In the genomic region with DNA sequence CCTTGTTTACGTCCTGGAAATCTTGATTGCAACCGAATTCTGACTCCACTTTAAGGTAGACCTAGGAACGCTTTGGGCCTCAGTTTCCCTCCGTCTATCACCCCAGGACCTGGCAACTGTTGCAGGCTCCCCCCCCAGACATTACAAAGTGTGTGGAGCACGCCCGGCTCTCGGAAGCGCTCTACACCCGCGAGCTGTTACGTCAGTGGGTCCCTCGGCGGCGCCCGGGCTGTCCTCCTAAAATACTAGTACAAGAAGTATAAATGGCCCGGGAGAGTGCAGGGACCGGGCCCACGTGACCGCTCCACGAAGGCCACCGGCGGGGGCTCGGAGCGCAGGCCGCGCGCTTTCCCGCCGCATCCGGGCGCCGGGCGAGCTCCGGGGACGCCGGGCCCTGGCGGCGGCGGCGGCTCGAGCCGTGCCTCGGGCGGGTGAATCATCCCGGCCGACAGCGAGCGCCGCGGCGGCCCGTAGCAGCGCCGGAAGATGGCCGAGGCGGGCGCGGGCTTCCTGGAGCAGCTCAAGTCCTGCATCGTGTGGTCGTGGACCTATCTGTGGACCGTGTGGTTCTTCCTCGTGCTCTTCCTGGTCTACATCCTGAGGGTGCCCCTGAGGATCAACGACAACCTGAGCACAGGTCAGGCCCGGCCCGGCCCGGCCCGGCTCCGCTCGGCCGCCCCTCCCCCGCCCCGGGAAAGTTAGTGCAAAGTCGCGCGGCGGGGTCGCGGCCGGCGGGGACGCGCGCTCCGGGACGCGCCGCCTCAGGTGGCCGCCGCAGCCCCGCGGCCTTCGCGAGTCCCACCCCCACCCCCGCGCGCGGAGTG, we compare ENCODE assay signal across 8 mouse cellular contexts. TPM values are rescaled to one million over a fixed set of nuclear protein-coding genes. Genes with fewer than 3 reads are reported as not detected.
A peak's percentile ranks its signal among the peaks of the same experiment; 100 is the strongest.
DNase-seq lines count a peak whose midpoint lies in the region; ATAC-seq and TF ChIP-seq lines count a peak whose summit lies in the region.

No protein-coding gene starts in this region.

- in situ Hi-C loops in CH12.LX (cut with MboI; ENCODE audit: low pct_ligation_motif_present, low pct_unique_long_range_greater_than_20kb, low sequenced_read_pairs) = no loop called here

- peak overlapping the region; percentile 84 for H3K4me2 ChIP-seq in CH12.LX (ENCODE audit: insufficient read depth, low read depth, poor library complexity, severe bottlenecking)
- H3K4me2 ChIP-seq in forebrain, embryonic 11.5 days (ENCODE audit: low read depth, low read length, severe bottlenecking) = peak overlapping the region; percentile 83
- H3K4me2 ChIP-seq in heart, embryonic 16.5 days (ENCODE audit: low read depth, low read length) = peak overlapping the region; percentile 88
- peak overlapping the region; percentile 86 for H3K4me2 ChIP-seq in liver, embryonic 16.5 days (ENCODE audit: low read depth, low read length)
- peak overlapping the region; percentile 88 for H3K4me2 ChIP-seq in neural tube, embryonic 12.5 days (replicated peaks)
- H3K4me2 ChIP-seq in stomach, postnatal 0 days (replicated peaks; ENCODE audit: low read depth) = peak overlapping the region; percentile 72

- peak; percentile 86 for ATAC-seq in forebrain, embryonic 11.5 days (replicated peaks; ENCODE audit: low FRiP score)
- ATAC-seq in heart, embryonic 16.5 days (replicated peaks; ENCODE audit: extremely low read depth, insufficient read depth, low FRiP score) = peak; percentile 81
- peak; percentile 74 for ATAC-seq in liver, embryonic 16.5 days (ENCODE audit: low read depth)
- peak; percentile 87 for ATAC-seq in neural tube, embryonic 12.5 days (ENCODE audit: low FRiP score, low read depth)
- ATAC-seq in stomach, postnatal 0 days (ENCODE audit: low FRiP score, low TSS enrichment) = peak; percentile 90

- peak overlapping the region; percentile 80 for H3K9ac ChIP-seq in CH12.LX (ENCODE audit: insufficient read depth, low read depth)
- H3K9ac ChIP-seq in forebrain, embryonic 11.5 days (ENCODE audit: low read length) = peak overlapping the region; percentile 92
- H3K9ac ChIP-seq in heart, embryonic 16.5 days (ENCODE audit: low read length) = peak overlapping the region; percentile 97
- H3K9ac ChIP-seq in liver, embryonic 16.5 days (ENCODE audit: low read depth, low read length) = peak overlapping the region; percentile 83
- peak overlapping the region; percentile 81 for H3K9ac ChIP-seq in neural tube, embryonic 12.5 days
- H3K9ac ChIP-seq in stomach, postnatal 0 days (ENCODE audit: low read length) = peak overlapping the region; percentile 94

- WGBS in forebrain, embryonic 11.5 days = under 1% methylated on average over 89 of the region's 97 CpGs
- WGBS in heart, embryonic 16.5 days = under 1% methylated on average over 77 of the region's 97 CpGs
- WGBS in liver, embryonic 16.5 days (ENCODE audit: insufficient replicate concordance) = under 1% methylated on average over 87 of the region's 97 CpGs
- under 1% methylated on average over 97 of the region's 97 CpGs for WGBS in neural tube, embryonic 12.5 days
- WGBS in stomach, postnatal 0 days = under 1% methylated on average over 60 of the region's 97 CpGs

- peak; percentile 57 for TF ChIP-seq POLR2A in CH12.LX (IDR thresholded peaks at IDR 0.05; ENCODE audit: low read depth, low read length)

- peak overlapping the region; percentile 80 to 84 (median 83) for H3K4me3 ChIP-seq in CH12.LX (replicated peaks in 1 of 3; ENCODE audit: low read depth in 2 of 3, low read length in 2 of 3, poor library complexity in 1 of 3)
- peak overlapping the region; percentile 74 for H3K4me3 ChIP-seq in forebrain, embryonic 11.5 days (ENCODE audit: low read depth, low read length)
- peak overlapping the region; percentile 75 for H3K4me3 ChIP-seq in heart, embryonic 16.5 days (ENCODE audit: low read length)
- peak overlapping the region; percentile 84 for H3K4me3 ChIP-seq in liver, embryonic 16.5 days (ENCODE audit: low read depth, low read length)
- H3K4me3 ChIP-seq in neural tube, embryonic 12.5 days = peak overlapping the region; percentile 72
- H3K4me3 ChIP-seq in stomach, postnatal 0 days (ENCODE audit: low read depth, low read length) = peak overlapping the region; percentile 83

- no peaks in the 10 kb centered on the region for H3K27me3 ChIP-seq in CH12.LX (replicated peaks)
- H3K27me3 ChIP-seq in forebrain, embryonic 11.5 days (ENCODE audit: control insufficient read depth, insufficient read depth, low read length) = no peaks in the 10 kb centered on the region
- no peaks in the 10 kb centered on the region for H3K27me3 ChIP-seq in heart, embryonic 16.5 days (ENCODE audit: control insufficient read depth, insufficient read depth, low read length)
- no peaks in the 10 kb centered on the region for H3K27me3 ChIP-seq in liver, embryonic 16.5 days (ENCODE audit: control insufficient read depth, insufficient read depth, low read depth, low read length)
- H3K27me3 ChIP-seq in neural tube, embryonic 12.5 days (replicated peaks) = no peaks in the 10 kb centered on the region
- H3K27me3 ChIP-seq in stomach, postnatal 0 days (ENCODE audit: control insufficient read depth, insufficient read depth, low read length) = no peaks in the 10 kb centered on the region

- peaks cover 0 to 15% of the 10 kb centered on the region in 2 experiments for H3K36me3 ChIP-seq in CH12.LX (replicated peaks in 1 of 2; ENCODE audit: control insufficient read depth in 1 of 2, insufficient read depth in 1 of 2, low read length in 1 of 2)
- no peaks in the 10 kb centered on the region for H3K36me3 ChIP-seq in forebrain, embryonic 11.5 days (ENCODE audit: control insufficient read depth, insufficient read depth, low read length)
- H3K36me3 ChIP-seq in heart, embryonic 16.5 days (ENCODE audit: control insufficient read depth, insufficient read depth) = no peaks in the 10 kb centered on the region
- H3K36me3 ChIP-seq in liver, embryonic 16.5 days (ENCODE audit: control insufficient read depth, insufficient read depth) = no peaks in the 10 kb centered on the region
- H3K36me3 ChIP-seq in neural tube, embryonic 12.5 days = no peaks in the 10 kb centered on the region
- no peaks in the 10 kb centered on the region for H3K36me3 ChIP-seq in stomach, postnatal 0 days (ENCODE audit: control insufficient read depth, insufficient read depth, low read length)

- peak overlapping the region; percentile 72 for H3K27ac ChIP-seq in CH12.LX (ENCODE audit: insufficient read depth, low read depth)
- H3K27ac ChIP-seq in forebrain, embryonic 11.5 days (ENCODE audit: low read depth, low read length) = peak overlapping the region; percentile 53
- peak overlapping the region; percentile 91 for H3K27ac ChIP-seq in heart, embryonic 16.5 days (ENCODE audit: low read length)
- H3K27ac ChIP-seq in liver, embryonic 16.5 days (ENCODE audit: low read length) = peak overlapping the region; percentile 83
- H3K27ac ChIP-seq in neural tube, embryonic 12.5 days = no peak overlapping the region
- peak overlapping the region; percentile 98 for H3K27ac ChIP-seq in stomach, postnatal 0 days (replicated peaks)

- peaks cover 0 to 23% of the 10 kb centered on the region in 2 experiments; a peak in 3 of 4 replicates for H3K4me1 ChIP-seq in CH12.LX (ENCODE audit: control insufficient read depth in 1 of 2, insufficient read depth in 2 of 2)
- 0 out of 2 replicates have a peak, but pooled peaks cover 2% of the 10 kb centered on the region for H3K4me1 ChIP-seq in forebrain, embryonic 11.5 days (replicated peaks; ENCODE audit: control insufficient read depth, insufficient read depth, low read length)
- H3K4me1 ChIP-seq in heart, embryonic 16.5 days (ENCODE audit: control insufficient read depth, insufficient read depth, low read length) = peaks cover 21% of the 10 kb centered on the region
- H3K4me1 ChIP-seq in liver, embryonic 16.5 days (ENCODE audit: control insufficient read depth, low read depth, low read length) = peaks cover 11% of the 10 kb centered on the region
- H3K4me1 ChIP-seq in neural tube, embryonic 12.5 days = 0 out of 2 replicates have a peak, but pooled peaks cover 8% of the 10 kb centered on the region
- no peaks in the 10 kb centered on the region; the same call in 1 of the 2 replicates for H3K4me1 ChIP-seq in stomach, postnatal 0 days (replicated peaks; ENCODE audit: control insufficient read depth, insufficient read depth)

- H3K9me3 ChIP-seq in CH12.LX (replicated peaks; ENCODE audit: low read length) = no peaks in the 10 kb centered on the region
- H3K9me3 ChIP-seq in forebrain, embryonic 11.5 days (ENCODE audit: control insufficient read depth, low read length) = no peaks in the 10 kb centered on the region
- H3K9me3 ChIP-seq in heart, embryonic 16.5 days (replicated peaks; ENCODE audit: control insufficient read depth, low read length) = no peaks in the 10 kb centered on the region
- H3K9me3 ChIP-seq in liver, embryonic 16.5 days (replicated peaks; ENCODE audit: control insufficient read depth, low read length) = no peaks in the 10 kb centered on the region
- H3K9me3 ChIP-seq in neural tube, embryonic 12.5 days = no peaks in the 10 kb centered on the region
- no peaks in the 10 kb centered on the region for H3K9me3 ChIP-seq in stomach, postnatal 0 days (ENCODE audit: control insufficient read depth, low read length)

- dilution Hi-C loops in CH12.LX (cut with MboI; ENCODE audit: extremely low pct_ligation_motif_present, extremely low pct_unique_long_range_greater_than_20kb, low sequenced_read_pairs) = no loop called here

- no peak for TF ChIP-seq RAD21 in CH12.LX (IDR thresholded peaks at IDR 0.05; ENCODE audit: low read depth, low read length)

- peak; percentile 57 for DNase-seq in CH12.LX (ENCODE audit: extremely low read depth)
- peak; percentile 54 for DNase-seq in c-Kit-positive CD71-positive TER-119-negative erythroid progenitor cells, embryonic 14.5 days (ENCODE audit: low read depth)
- peak; percentile 83 for DNase-seq in forebrain, embryonic 11.5 days (ENCODE audit: low spot score)
- peak; percentile 78 to 88 for DNase-seq in kidney, postnatal 25 days
- peak; percentile 72 for DNase-seq in stomach, postnatal 0 days (ENCODE audit: low spot score)

- no peak for TF ChIP-seq EP300 in CH12.LX (IDR thresholded peaks at IDR 0.05; ENCODE audit: low read length)
- TF ChIP-seq EP300 in stomach, postnatal 0 days (optimal IDR thresholded peaks at IDR 0.05) = no peak

- H3K79me2 ChIP-seq in CH12.LX (replicated peaks; ENCODE audit: control insufficient read depth, extremely low read depth, insufficient read depth, poor library complexity, severe bottlenecking) = peaks cover 2% of the 10 kb centered on the region; the same call in 1 of the 2 replicates

- TF ChIP-seq CTCF in CH12.LX (conservative IDR thresholded peaks at IDR 0.05 in 1 of 2, IDR thresholded peaks at IDR 0.05 in 1 of 2; ENCODE audit: low read depth in 2 of 2, low read length in 2 of 2) = no peak
- no peak for TF ChIP-seq CTCF in stomach, postnatal 0 days (IDR thresholded peaks at IDR 0.05; ENCODE audit: low read depth)

RNA-seq across cellular contexts. Expression of a gene that starts 1.2 kb away (rescaled TPM):
- total RNA-seq in CH12.LX (2012; rRNA removed) (26.4 and 33.9 TPM in 2 replicates), CH12.LX (2014; rRNA removed) (57.2 and 64.1 TPM in 2 replicates)
- 34.4 and 35.3 TPM in 2 replicates for polyA plus RNA-seq in CH12.LX (2012; ENCODE audit: insufficient read length, low read depth)
- polyA plus RNA-seq in forebrain, embryonic 11.5 days (2014; fragmentation: Nextera tagmentation; extraction: Ambion mirVana) = 32.9 and 33.7 TPM in 2 replicates
- polyA plus RNA-seq in heart, embryonic 16.5 days (2015; fragmentation: Nextera tagmentation; extraction: Ambion mirVana) = 26.1 and 30.2 TPM in 2 replicates
- polyA plus RNA-seq in liver, embryonic 16.5 days (2015; fragmentation: Nextera tagmentation; extraction: Ambion mirVana) = 8.7 and 9.3 TPM in 2 replicates
- polyA plus RNA-seq in neural tube, embryonic 12.5 days (2016; fragmentation: Nextera tagmentation; extraction: Ambion mirVana) = 49.0 and 53.5 TPM in 2 replicates
- polyA plus RNA-seq in stomach, postnatal 0 days (2015; fragmentation: Nextera tagmentation; extraction: Ambion mirVana) = 11.8 and 12.5 TPM in 2 replicates

RNA-seq across cellular contexts. Expression of a gene that starts 57.9 kb away (rescaled TPM):
- total RNA-seq in CH12.LX (2012; rRNA removed) (64.9 and 81.2 TPM in 2 replicates), CH12.LX (2014; rRNA removed) (277 and 305 TPM in 2 replicates)
- polyA plus RNA-seq in CH12.LX (2012; ENCODE audit: insufficient read length, low read depth) = 171 and 212 TPM in 2 replicates
- polyA plus RNA-seq in forebrain, embryonic 11.5 days (2014; fragmentation: Nextera tagmentation; extraction: Ambion mirVana) = 242 and 251 TPM in 2 replicates
- polyA plus RNA-seq in heart, embryonic 16.5 days (2015; fragmentation: Nextera tagmentation; extraction: Ambion mirVana) = 213 and 260 TPM in 2 replicates
- 80.9 and 88.3 TPM in 2 replicates for polyA plus RNA-seq in liver, embryonic 16.5 days (2015; fragmentation: Nextera tagmentation; extraction: Ambion mirVana)
- 229 and 258 TPM in 2 replicates for polyA plus RNA-seq in neural tube, embryonic 12.5 days (2016; fragmentation: Nextera tagmentation; extraction: Ambion mirVana)
- polyA plus RNA-seq in stomach, postnatal 0 days (2015; fragmentation: Nextera tagmentation; extraction: Ambion mirVana) = 161 and 167 TPM in 2 replicates
